Mouse (Mus musculus): ENCODE data around the gene Ptpn1. TPM values are rescaled to one million over a fixed set of nuclear protein-coding genes. Genes with fewer than 3 reads are reported as not detected.
A peak's percentile ranks its signal among the peaks of the same experiment; 100 is the strongest.

Ptpn1 gene
- total RNA-seq, 2 experiments from 2014 or later: 54.8 to 65.3 TPM

- intact Hi-C loops (cut with DNase I): no loop called here
- DNase-seq (ENCODE audit: extremely low spot score in 1 of 2, low spot score in 2 of 2): no peak
Observed at GRCm38 (mm10) chr2:167911511-167911910, 20.3 kb upstream of the Ptpn1 start.

DNA sequence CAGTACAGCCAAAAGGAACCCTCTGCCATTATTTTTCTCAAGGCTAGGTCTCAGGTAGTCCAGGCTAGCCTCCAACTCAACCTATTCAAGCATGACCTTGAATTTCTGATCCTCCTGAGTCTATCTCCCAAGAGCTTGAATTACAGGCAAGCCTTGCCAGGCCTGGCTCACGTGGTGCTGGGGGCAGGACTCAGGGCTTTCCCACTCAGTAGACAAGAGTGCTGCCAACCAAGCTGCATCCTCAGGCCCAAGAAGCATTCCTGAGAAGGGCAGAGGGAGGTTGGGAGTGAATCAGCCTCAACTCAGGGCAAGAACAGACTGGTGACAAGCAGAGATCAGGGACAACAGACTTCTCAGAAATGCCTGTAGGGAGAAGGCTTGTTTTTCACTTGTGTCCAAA lies 12.8 kb upstream of the Ptpn1 start:
- intact Hi-C loops (cut with DNase I): no loop called here

GRCm38 (mm10) chr2:167920041-167920440 lies 11.8 kb upstream of the Ptpn1 start:
- intact Hi-C loops (cut with DNase I): no loop called here
- DNase-seq (ENCODE audit: extremely low spot score in 1 of 2, low spot score in 2 of 2): peak in 1 of 2 experiments; percentile 63

More for the DNA sequence above, 12.8 kb upstream of the Ptpn1 start:
- no peak for DNase-seq (ENCODE audit: extremely low spot score in 1 of 2, low spot score in 2 of 2)

- DNase-seq (ENCODE audit: extremely low spot score in 1 of 2, low spot score in 2 of 2): no peak
- intact Hi-C loops (cut with DNase I): no loop called here
Observed at GRCm38 (mm10) chr2:167920960-167921495, 10.8 kb upstream of the Ptpn1 start.

GRCm38 (mm10) chr2:167921823-167922222 lies 10.0 kb upstream of the Ptpn1 start:
- DNase-seq (ENCODE audit: extremely low spot score in 1 of 2, low spot score in 2 of 2): no peak
- intact Hi-C loops (cut with DNase I): no loop called here

- intact Hi-C loops (cut with DNase I): no loop called here
Observed at GRCm38 (mm10) chr2:167924011-167924410, 7.8 kb upstream of the Ptpn1 start.

DNA sequence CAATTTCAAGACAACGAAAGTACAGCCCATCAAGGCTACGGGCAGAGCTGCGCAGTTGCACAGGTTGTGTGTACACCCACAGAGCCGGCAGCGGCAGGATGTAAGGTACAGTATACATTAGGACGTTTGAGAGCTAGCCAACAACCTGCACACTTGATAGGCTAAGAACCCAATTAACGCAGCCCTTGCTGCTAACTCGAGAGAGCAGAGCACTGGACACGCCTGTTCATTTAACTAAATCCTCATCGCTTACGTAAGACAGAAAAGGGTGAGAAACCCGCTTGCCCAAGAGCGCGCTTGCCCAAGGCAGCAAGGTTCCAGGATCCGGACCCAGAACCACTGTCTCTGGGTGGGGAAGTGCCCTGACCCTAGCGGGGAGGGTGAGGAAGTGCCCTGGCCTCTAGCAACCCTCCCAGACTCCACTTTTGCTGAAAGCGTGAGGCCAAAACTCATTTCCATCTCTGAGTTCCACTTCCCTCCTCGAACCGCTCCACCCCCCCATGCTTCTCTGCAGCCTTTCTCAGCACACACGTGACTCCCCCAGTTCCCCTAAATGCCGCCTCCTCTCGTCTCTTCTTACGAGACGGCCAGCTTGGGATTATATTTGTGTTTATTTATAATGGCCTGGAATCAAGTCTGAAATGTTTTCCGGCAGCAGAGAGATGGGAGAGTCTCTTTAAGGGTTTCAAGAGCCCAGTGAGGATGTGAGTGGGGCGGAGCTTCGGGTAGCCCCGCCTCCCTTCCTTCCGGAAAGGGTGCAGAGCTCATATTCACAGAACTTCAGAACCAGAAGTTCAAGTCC lies 6.9 kb upstream of the Ptpn1 start:
- DNase-seq (ENCODE audit: extremely low spot score in 1 of 2, low spot score in 2 of 2): peak; percentile 57 to 92
- intact Hi-C loops (cut with DNase I): no loop called here

More at GRCm38 (mm10) chr2:167924011-167924410, 7.8 kb upstream of the Ptpn1 start:
- no peak for DNase-seq (ENCODE audit: extremely low spot score in 1 of 2, low spot score in 2 of 2)

- no peak for DNase-seq (ENCODE audit: extremely low spot score in 1 of 2, low spot score in 2 of 2)
- intact Hi-C loops (cut with DNase I): no loop called here
Observed at GRCm38 (mm10) chr2:167925841-167926800, 5.7 kb upstream of the Ptpn1 start.

DNA sequence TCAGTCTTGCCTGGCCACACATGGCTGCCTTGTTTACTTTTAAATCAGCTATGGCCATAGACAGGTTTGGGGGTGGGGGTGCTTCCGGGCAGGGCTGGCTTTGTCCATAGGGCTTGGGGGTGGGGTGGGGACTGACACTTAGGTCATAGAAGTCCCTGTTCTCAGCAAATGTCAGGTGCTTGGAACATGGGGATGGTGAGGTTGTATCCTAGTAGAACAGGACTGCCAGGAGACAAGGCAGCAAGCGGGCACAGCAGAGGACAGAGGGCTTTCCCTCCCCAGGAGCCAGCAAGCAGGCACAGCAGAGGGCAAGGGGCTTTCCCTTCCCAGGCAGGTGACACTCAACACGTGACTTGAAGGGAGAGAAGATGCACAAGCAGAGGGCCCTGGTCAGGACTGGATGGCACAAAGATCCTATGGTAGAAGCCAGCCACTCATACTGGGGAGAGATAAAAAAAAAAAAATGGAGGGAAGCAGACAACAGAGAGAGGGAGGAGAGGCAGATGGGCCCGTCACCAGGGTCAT lies 3.8 kb upstream of the Ptpn1 start:
- DNase-seq (ENCODE audit: extremely low spot score in 1 of 2, low spot score in 2 of 2): no peak
- intact Hi-C loops (cut with DNase I): no loop called here

GRCm38 (mm10) chr2:167928972-167929371 lies 2.9 kb upstream of the Ptpn1 start:
- intact Hi-C loops (cut with DNase I): no loop called here
- no peak for DNase-seq (ENCODE audit: extremely low spot score in 1 of 2, low spot score in 2 of 2)

DNA sequence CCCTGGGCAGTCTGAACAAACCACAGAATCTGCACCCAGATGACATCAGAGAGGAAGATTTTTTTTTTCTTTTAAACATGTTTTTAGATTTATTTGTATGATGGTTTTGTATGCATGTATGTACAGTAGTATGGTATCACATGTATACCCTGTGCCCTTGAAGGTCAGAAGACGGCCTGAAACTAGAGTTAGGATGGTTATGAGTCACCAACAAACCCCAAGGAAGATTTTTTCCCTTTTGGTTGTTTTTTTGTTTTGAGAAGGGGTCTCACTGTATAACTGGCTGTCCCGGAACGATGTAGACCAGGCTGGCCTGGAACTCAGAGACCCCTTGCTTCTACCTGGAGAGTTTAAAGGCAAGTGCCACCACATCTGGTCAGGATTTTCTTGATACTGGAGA lies 882 bp upstream of the Ptpn1 start:
- intact Hi-C loops (cut with DNase I): no loop called here
- DNase-seq (ENCODE audit: extremely low spot score in 1 of 2, low spot score in 2 of 2): no peak

- intact Hi-C loops (cut with DNase I): no loop called here
- peak in 1 of 2 experiments; percentile 60 for DNase-seq (ENCODE audit: extremely low spot score in 1 of 2, low spot score in 2 of 2)
Observed at GRCm38 (mm10) chr2:167932727-167933231, 922 bp downstream of the Ptpn1 start.

DNA sequence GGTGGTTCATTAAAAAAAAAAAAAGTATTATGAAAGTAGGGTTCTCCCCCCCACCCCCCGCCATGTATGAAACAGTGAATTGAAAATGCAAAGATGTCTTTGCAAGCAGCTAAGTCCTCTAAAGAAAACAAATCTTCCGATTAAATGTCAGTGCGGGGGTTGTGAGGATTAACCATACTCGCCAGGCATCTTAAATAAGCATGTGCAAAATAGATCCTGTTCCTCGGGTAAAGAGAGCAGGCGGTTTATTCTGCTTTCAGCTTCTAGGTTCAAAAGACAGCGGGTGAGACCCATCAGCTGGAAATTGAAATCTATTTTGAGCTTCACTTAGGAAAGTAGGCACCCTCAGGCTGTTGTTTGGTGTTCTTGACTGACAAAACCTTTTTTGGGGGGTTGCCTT lies 1.5 kb downstream of the Ptpn1 start:
- intact Hi-C loops (cut with DNase I): no loop called here
- no peak for DNase-seq (ENCODE audit: extremely low spot score in 1 of 2, low spot score in 2 of 2)

DNA sequence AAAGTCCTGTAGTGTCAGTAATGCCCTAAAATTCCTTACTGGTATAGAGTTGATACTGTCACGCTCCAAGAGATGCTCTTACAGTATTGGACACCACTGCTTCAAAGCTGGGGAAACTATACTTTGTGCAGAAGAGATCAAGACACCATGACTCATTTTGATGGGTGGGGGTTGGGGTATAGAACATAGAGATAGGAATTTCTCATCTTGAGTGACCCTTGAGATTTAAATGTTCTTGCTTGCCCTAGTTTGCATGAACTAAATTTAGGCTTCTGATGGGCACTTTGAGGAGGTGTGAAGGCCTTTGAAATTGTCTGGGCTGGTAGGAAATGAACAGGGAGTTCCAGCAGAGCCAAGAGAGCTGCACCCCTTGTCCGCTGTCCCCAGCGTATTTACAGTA lies 4.1 kb downstream of the Ptpn1 start:
- DNase-seq (ENCODE audit: extremely low spot score in 1 of 2, low spot score in 2 of 2): no peak
- intact Hi-C loops (cut with DNase I): no loop called here

DNA sequence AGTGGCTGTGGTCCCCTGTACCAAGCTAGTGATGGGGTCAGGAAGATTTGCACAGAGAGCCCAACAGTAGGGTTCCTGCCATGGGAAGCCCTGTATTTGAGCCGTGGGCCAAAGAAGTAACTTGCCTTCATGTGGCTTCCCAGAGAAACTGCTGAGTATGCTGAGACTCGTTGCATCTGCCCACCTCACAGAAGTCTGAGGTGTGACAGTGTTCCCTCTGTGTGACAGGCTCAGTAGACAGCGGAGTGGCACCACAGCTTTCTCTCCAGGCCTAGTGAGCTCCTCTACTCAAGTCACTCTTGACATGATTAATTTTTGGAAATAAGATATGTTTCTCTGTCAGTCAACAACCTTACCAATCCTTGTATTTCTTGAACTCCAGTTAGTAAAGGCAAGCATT lies 6.9 kb downstream of the Ptpn1 start:
- intact Hi-C loops (cut with DNase I): no loop called here
- DNase-seq (ENCODE audit: extremely low spot score in 1 of 2, low spot score in 2 of 2): no peak

- no peak for DNase-seq (ENCODE audit: extremely low spot score in 1 of 2, low spot score in 2 of 2)
Observed at GRCm38 (mm10) chr2:167939204-167939603, 7.3 kb downstream of the Ptpn1 start.

GRCm38 (mm10) chr2:167939632-167940399 lies 8.0 kb downstream of the Ptpn1 start:
- DNase-seq (ENCODE audit: extremely low spot score in 1 of 2, low spot score in 2 of 2): no peak

More at GRCm38 (mm10) chr2:167939204-167939603, 7.3 kb downstream of the Ptpn1 start:
- intact Hi-C loops (cut with DNase I): no loop called here

GRCm38 (mm10) chr2:167940636-167941035 lies 8.8 kb downstream of the Ptpn1 start:
- intact Hi-C loops (cut with DNase I): no loop called here
- no peak for DNase-seq (ENCODE audit: extremely low spot score in 1 of 2, low spot score in 2 of 2)

More at GRCm38 (mm10) chr2:167939632-167940399, 8.0 kb downstream of the Ptpn1 start:
- intact Hi-C loops (cut with DNase I): no loop called here

Measured in left cerebral cortex, postnatal 10 days (tissue).